Mouse (Mus musculus) C2C12 (cell line): ENCODE results near the gene Lrrtm3.

Source experiments
- CEBPB ChIP-seq: IDR thresholded peaks from one replicate; pipeline ENCODE4 v1.6.1; 2011; ENCODE audit warnings: low read depth, mild to moderate bottlenecking, control low read depth, moderate library complexity
- CTCF ChIP-seq: IDR thresholded peaks from one replicate; pipeline ENCODE4 v1.5.1; 2011; ENCODE audit not compliant: control insufficient read depth, insufficient read depth, insufficient read length
- MAX ChIP-seq: IDR thresholded peaks from one replicate; pipeline ENCODE4 v1.6.1; 2011; ENCODE audit warnings: mild to moderate bottlenecking, control low read depth
- MYOD1 ChIP-seq: IDR thresholded peaks from one replicate; pipeline ENCODE4 v1.6.1; 2011; ENCODE audit warnings: low read depth; ENCODE audit not compliant: control insufficient read depth, insufficient read length
- MYOG ChIP-seq: IDR thresholded peaks from one replicate; pipeline ENCODE4 v1.6.1; 2011; ENCODE audit not compliant: control insufficient read depth, insufficient read length; ENCODE audit errors: extremely low read depth
- USF1 ChIP-seq: IDR thresholded peaks from one replicate; pipeline ENCODE4 v1.6.1; 2011; ENCODE audit warnings: low read depth, mild to moderate bottlenecking, control low read depth, moderate library complexity

DNA sequence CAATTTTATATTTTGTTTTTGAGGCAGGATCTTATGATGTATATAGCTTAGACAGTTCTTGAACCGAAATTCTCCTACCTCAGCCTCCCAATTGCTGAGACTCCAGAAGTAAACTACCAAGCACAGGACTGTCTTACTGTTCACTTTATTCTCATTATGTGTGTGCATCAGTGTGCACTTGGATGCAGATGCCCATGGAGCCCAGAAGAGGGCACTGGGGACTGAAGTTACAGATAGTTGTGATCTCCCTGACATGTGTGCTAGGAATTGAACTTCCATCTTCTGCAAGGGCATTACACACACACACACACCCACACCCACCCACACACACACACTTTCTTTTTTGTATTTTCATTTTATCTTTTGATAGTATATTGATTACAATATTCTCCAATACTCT, 6.5 kb upstream of the Lrrtm3 start:
- no peak for TF ChIP-seq CTCF
- no peak for TF ChIP-seq MAX
- no peak for TF ChIP-seq CEBPB
- no peak for TF ChIP-seq USF1
- TF ChIP-seq MYOD1, result no peak
- no peak for TF ChIP-seq MYOG
